Mouse (Mus musculus): ENCODE results near the gene Gm47791. TPM values are rescaled to one million over a fixed set of nuclear protein-coding genes. Genes with fewer than 3 reads are reported as not detected.

Gene Gm47791
- polyA plus RNA-seq (2015; fragmentation: Nextera tagmentation; extraction: Ambion mirVana) = not detected in 2 replicates

DNA sequence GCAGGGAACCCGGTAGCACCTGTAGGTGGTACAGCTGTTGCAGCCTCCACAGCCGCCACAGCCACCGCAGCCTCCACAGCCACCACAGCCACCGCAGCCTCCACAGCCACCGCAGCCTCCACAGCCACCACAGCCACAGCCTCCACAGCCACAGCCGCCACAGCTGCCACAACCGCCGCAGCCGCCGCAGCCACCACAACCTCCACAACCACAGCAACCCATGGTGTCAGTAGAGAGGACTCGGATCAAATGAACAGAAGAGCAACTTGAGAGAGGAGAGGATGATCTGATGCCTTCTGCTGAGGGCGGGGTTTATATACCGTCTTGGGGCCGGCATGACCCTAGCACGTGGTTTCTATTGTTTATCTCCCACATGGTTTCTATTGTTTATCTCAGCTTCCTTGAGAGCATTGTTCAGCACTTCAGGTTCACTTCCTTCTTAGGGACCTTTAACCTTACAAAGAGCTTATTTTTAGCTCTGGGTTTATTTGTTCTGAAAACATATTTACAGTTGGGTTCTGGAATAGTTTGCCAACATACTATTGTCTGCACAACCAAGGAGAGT lies at the start of gene Gm47791:
Gene Gm47791 (minus strand): TSS at position 222 of the 565 bp plus-strand sequence.
- no peaks in the 10 kb centered on the region for H3K9me3 ChIP-seq (replicated peaks)
- no peak within 1 kb of the TSS for H3K4me2 ChIP-seq
- no peak within 1 kb of the TSS for H3K4me3 ChIP-seq
- no peaks in the 10 kb centered on the region for H3K27me3 ChIP-seq
- no peaks in the 10 kb centered on the region for H3K4me1 ChIP-seq
- no peaks in the 10 kb centered on the region for H3K36me3 ChIP-seq (ENCODE audit: poor library complexity, severe bottlenecking)
- no peak within 1 kb of the TSS for H3K27ac ChIP-seq
- no peak for ATAC-seq
- no peak within 1 kb of the TSS for H3K9ac ChIP-seq
- 89% methylated on average over 14 of the region's 15 CpGs for WGBS

DNA sequence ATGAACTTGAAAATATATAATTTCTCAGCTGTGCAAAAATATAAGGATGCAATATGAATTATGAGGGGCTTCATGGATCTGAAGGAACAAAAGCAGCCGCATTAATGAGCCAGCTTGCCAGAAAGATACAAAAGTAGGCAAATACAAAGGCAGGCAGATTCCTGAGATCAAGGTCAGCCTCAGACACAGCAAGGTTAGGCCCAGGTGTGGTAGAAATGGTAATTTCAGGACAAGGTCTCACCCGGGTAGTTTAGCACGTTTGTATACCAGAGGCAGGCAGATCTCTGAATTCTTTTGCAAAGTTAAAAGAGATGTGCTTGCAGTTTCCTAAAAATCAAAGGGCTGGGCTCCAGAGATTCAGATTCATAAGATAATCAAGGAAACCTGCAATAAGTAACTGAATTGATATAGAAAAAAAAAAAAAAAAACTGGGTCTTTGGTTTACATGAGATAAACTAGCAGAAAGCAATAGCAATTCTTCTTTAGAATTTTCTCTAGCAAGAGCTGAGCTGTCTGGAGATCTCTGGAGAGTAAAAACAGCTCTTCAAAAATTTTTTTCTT lies 49.7 kb upstream of the Gm47791 start:
- WGBS = 79% methylated on average over 3 of the region's 3 CpGs
- no peak for ATAC-seq
- H3K27ac ChIP-seq = no peak overlapping the region
- no peaks in the 10 kb centered on the region for H3K4me1 ChIP-seq
- H3K4me2 ChIP-seq = no peak overlapping the region
- no peak overlapping the region for H3K9ac ChIP-seq
- H3K36me3 ChIP-seq (ENCODE audit: poor library complexity, severe bottlenecking) = no peaks in the 10 kb centered on the region
- H3K4me3 ChIP-seq = no peak overlapping the region
- no peaks in the 10 kb centered on the region for H3K27me3 ChIP-seq
- H3K9me3 ChIP-seq (replicated peaks) = no peaks in the 10 kb centered on the region

DNA sequence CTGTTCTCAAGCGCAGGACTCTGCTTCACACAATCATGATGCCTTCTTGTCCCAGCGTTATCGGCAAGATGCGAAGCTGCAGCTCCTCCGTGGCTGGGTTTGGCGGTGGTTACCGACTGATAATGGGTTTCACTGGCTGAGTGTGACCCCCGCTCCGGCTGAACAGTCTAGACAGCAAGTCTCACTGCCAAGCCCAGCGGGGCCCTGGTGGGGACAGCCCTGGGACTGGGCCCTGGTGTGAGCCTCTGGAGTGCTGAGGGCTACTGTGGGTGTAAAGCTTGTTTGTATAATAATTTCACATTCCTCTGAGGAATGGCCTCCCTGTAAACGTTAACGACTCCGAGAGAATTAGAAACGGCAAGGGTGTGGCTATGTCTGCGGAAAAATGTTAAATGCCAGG lies 49.1 kb upstream of the Gm47791 start:
- Histone ChIP-seq H3K36me3 (ENCODE audit: poor library complexity, severe bottlenecking) (no peaks in the 10 kb centered on the region), H3K27ac (no peak overlapping the region), H3K4me1 (no peaks in the 10 kb centered on the region), H3K27me3 (no peaks in the 10 kb centered on the region), H3K4me2 (no peak overlapping the region), H3K9me3 (replicated peaks) (no peaks in the 10 kb centered on the region), H3K4me3 (no peak overlapping the region), H3K9ac (no peak overlapping the region)
- WGBS = 70% methylated on average over 15 of the region's 15 CpGs
- ATAC-seq = no peak

DNA sequence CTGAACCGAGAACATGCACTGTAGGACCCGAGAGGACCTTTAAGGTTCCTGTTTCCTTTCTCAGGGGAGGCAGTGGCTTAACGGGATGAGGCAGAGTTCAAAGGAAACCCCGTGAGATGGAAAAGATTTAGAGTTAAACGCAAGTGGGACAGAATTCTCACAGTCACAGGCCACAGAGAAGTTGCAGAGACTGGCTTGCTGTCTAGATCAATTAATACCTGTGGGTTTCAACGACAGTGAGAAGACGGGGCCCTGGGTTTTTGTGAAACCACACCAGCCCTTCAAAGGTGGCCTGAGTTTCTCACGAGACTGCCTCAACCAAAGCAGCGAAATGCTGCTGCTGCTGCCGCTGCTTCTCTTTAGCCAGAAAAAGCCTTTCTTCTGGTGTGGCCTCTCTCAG lies 48.3 kb upstream of the Gm47791 start:
- no peak overlapping the region for H3K27ac ChIP-seq
- 62% methylated on average over 10 of the region's 10 CpGs for WGBS

DNA sequence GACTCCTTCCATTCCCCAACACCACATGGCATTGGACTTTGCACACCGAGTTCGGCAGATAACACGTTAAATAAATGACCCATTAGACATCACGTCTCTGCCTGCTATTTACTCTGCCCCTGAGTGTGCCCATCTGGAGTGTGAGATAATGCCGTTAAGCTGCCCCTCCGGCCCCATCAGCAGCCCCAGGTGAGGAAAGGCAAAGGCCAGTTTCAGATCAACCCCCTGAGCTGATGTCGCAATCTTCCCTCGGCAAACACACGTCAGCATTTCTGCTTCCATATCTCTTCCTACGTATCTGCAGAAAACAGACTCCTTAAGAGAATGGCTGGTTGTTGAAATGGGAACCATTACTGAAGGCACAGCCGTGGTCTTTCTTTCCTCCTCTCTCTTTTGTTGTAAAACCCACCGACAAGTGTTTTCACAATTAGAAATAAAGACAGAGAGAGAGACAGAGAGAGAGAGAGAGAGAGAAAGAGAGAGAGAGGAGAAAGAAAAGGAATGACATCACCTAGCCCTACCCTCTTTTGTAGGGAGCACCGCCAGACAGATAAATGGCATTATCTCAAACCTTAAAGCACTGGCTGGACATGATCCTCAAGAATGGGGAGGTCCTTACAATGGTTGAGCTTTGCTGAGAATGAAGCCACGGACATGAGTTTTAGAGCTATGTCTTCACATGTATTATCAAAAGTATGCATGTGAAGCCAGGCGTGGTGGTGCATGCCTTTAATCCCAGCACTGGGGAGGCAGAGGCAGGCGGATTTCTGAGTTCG lies 45.1 kb upstream of the Gm47791 start:
- Histone ChIP-seq H3K27ac (no peak overlapping the region), H3K36me3 (ENCODE audit: poor library complexity, severe bottlenecking) (no peaks in the 10 kb centered on the region), H3K27me3 (no peaks in the 10 kb centered on the region), H3K4me3 (no peak overlapping the region), H3K4me1 (no peaks in the 10 kb centered on the region), H3K9me3 (replicated peaks) (no peaks in the 10 kb centered on the region), H3K4me2 (no peak overlapping the region), H3K9ac (no peak overlapping the region)
- no peak for ATAC-seq
- 84% methylated on average over 17 of the region's 17 CpGs for WGBS

More for the DNA sequence above, 48.3 kb upstream of the Gm47791 start:
- Histone ChIP-seq H3K4me2 (no peak overlapping the region), H3K4me1 (no peaks in the 10 kb centered on the region), H3K27me3 (no peaks in the 10 kb centered on the region), H3K36me3 (ENCODE audit: poor library complexity, severe bottlenecking) (no peaks in the 10 kb centered on the region), H3K9ac (no peak overlapping the region), H3K4me3 (no peak overlapping the region), H3K9me3 (replicated peaks) (no peaks in the 10 kb centered on the region)
- ATAC-seq = no peak

DNA sequence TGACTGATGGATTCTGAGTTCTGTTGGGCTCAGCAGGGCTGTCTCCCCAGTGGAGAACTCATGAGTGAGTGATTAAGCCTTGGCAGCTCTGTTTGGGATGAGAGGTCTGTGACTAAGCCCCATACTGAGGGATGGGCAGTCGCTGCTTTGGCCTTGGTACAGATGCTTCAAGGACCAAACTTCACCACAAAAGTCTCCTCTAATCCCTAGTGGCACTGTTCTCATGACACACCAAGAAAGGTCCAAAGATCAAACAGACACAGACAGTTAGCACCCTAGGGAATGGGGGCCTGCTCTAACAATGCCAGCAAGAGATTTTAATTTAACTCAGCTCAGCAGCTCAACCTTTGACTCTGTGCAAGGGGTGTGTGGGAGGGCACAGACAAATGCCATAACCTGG lies 40.7 kb upstream of the Gm47791 start:
- H3K4me2 ChIP-seq = no peak overlapping the region
- WGBS = 70% methylated on average over 1 of the region's 1 CpGs
- no peak overlapping the region for H3K9ac ChIP-seq
- no peaks in the 10 kb centered on the region for H3K36me3 ChIP-seq (ENCODE audit: poor library complexity, severe bottlenecking)
- H3K4me3 ChIP-seq = no peak overlapping the region
- H3K27ac ChIP-seq = no peak overlapping the region
- no peak for ATAC-seq
- no peaks in the 10 kb centered on the region for H3K9me3 ChIP-seq (replicated peaks)
- H3K4me1 ChIP-seq = no peaks in the 10 kb centered on the region
- no peaks in the 10 kb centered on the region for H3K27me3 ChIP-seq

DNA sequence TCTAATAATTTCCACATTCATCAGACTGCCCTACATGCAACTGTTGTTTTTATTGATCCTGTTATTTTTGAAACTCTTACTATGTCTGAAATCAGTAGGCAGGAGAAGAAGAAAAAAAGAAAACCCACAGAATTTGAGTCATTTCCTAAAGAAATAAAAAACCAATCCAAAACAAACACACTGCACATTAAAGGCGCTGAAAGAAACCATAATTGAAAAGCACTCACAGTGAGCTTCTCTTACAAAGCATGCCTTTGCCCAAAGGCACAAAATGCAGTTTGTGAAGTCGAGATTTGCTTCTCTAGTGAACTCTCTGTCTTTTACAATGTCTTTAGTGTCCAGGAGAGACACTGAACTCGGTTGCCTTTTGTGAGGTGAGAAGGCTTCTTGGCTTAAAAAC lies 37.5 kb upstream of the Gm47791 start:
- no peak overlapping the region for H3K27ac ChIP-seq
- ATAC-seq = no peak
- no peak overlapping the region for H3K4me3 ChIP-seq
- H3K4me1 ChIP-seq = no peaks in the 10 kb centered on the region
- H3K4me2 ChIP-seq = no peak overlapping the region
- H3K9me3 ChIP-seq (replicated peaks) = no peaks in the 10 kb centered on the region
- 74% methylated on average over 3 of the region's 3 CpGs for WGBS
- no peaks in the 10 kb centered on the region for H3K27me3 ChIP-seq
- no peak overlapping the region for H3K9ac ChIP-seq
- no peaks in the 10 kb centered on the region for H3K36me3 ChIP-seq (ENCODE audit: poor library complexity, severe bottlenecking)

DNA sequence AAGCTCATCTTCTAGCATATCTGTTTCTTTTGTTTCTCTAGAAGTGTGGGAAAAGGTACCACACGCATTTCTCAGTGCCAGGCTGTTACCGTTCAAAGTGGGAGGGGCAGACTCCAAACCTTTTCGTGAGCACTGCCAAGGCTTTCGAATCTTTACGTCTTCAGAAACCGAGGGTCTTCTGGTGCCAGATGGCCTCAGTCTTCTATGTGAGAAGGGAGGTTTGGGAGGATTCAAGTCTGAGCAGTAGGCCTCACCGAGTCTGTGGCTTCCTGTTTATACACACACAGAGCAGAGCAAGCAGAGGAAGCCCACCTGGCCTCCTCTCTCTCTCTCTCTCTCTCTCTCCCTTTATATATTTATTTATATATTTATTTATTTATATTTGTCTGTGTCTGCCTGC lies 36.2 kb upstream of the Gm47791 start:
- no peak for ATAC-seq
- Histone ChIP-seq H3K4me3 (no peak overlapping the region), H3K4me1 (no peaks in the 10 kb centered on the region), H3K9ac (no peak overlapping the region), H3K4me2 (no peak overlapping the region), H3K27ac (no peak overlapping the region), H3K27me3 (no peaks in the 10 kb centered on the region), H3K9me3 (replicated peaks) (no peaks in the 10 kb centered on the region), H3K36me3 (ENCODE audit: poor library complexity, severe bottlenecking) (no peaks in the 10 kb centered on the region)
- 78% methylated on average over 7 of the region's 7 CpGs for WGBS

DNA sequence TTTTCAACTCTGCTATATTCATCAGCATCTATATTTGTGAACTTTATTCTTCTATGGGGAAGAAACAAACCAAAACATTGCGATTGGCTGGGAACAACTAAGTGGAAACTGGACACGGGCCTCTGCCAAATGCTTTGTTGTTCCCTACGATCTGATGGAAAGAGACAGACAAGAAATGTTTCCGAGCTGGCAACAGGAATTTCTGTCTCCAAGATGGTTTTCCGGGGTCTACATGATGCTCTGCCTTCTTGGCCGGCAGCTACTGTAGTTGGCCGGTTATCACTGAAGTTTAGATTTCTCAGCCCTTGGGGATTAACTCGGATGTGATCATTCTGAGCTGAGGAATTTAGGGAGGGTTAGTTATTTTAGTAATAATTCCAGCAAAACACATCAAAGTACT lies 35.3 kb upstream of the Gm47791 start:
- no peak overlapping the region for H3K27ac ChIP-seq
- no peaks in the 10 kb centered on the region for H3K9me3 ChIP-seq (replicated peaks)
- WGBS = 79% methylated on average over 8 of the region's 8 CpGs
- H3K4me3 ChIP-seq = no peak overlapping the region
- no peak for ATAC-seq
- no peaks in the 10 kb centered on the region for H3K27me3 ChIP-seq
- H3K36me3 ChIP-seq (ENCODE audit: poor library complexity, severe bottlenecking) = no peaks in the 10 kb centered on the region
- no peaks in the 10 kb centered on the region for H3K4me1 ChIP-seq
- H3K4me2 ChIP-seq = no peak overlapping the region
- no peak overlapping the region for H3K9ac ChIP-seq

DNA sequence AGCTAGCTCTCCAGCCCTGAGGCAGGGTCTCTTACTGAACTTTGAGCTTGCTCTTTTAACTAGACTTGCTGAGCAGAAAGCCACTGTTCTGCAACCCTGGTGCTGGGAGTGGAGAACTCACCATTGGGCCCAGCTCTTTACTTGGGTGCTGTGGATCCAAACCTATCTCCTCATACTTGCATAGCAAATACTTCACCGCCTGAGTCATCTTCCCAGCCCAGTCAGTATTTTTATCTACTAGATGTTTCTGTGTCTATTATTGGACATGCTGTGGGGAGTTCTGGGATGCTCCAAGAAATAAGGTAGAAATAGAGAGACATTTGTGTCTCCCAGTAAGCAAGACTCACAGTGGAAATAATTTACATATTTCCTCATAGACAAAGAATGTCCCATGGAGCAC lies 33.0 kb upstream of the Gm47791 start:
- 100% methylated on average over 1 of the region's 1 CpGs for WGBS
- ATAC-seq = no peak

DNA sequence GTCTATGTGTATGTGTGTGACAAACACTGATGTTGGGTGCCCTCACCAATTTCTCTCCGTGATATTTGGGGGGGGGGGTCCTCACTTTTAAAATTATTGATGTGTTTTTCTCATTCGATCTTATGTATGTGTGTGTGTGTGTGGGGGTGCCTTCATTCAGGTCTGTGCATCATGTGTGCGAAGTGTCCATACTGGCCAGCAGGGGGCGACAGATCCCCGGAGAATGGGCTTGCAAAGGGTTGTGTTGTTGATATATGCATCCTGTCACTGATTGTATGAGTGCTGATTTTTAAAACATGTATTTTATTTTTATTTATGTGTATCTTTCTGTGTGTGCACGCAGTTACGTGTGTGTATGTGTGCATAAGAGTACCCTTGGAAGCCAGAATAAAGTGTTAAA lies 32.6 kb upstream of the Gm47791 start:
- H3K27ac ChIP-seq = no peak overlapping the region
- no peak overlapping the region for H3K4me2 ChIP-seq
- H3K9ac ChIP-seq = no peak overlapping the region
- no peaks in the 10 kb centered on the region for H3K4me1 ChIP-seq
- H3K4me3 ChIP-seq = no peak overlapping the region
- no peaks in the 10 kb centered on the region for H3K27me3 ChIP-seq
- no peaks in the 10 kb centered on the region for H3K9me3 ChIP-seq (replicated peaks)
- H3K36me3 ChIP-seq (ENCODE audit: poor library complexity, severe bottlenecking) = no peaks in the 10 kb centered on the region
- WGBS = 76% methylated on average over 7 of the region's 7 CpGs
- no peak for ATAC-seq

More for the DNA sequence above, 33.0 kb upstream of the Gm47791 start:
- Histone ChIP-seq H3K4me2 (no peak overlapping the region), H3K36me3 (ENCODE audit: poor library complexity, severe bottlenecking) (no peaks in the 10 kb centered on the region), H3K4me1 (no peaks in the 10 kb centered on the region), H3K27me3 (no peaks in the 10 kb centered on the region), H3K4me3 (no peak overlapping the region), H3K9ac (no peak overlapping the region), H3K27ac (no peak overlapping the region), H3K9me3 (replicated peaks) (no peaks in the 10 kb centered on the region)

DNA sequence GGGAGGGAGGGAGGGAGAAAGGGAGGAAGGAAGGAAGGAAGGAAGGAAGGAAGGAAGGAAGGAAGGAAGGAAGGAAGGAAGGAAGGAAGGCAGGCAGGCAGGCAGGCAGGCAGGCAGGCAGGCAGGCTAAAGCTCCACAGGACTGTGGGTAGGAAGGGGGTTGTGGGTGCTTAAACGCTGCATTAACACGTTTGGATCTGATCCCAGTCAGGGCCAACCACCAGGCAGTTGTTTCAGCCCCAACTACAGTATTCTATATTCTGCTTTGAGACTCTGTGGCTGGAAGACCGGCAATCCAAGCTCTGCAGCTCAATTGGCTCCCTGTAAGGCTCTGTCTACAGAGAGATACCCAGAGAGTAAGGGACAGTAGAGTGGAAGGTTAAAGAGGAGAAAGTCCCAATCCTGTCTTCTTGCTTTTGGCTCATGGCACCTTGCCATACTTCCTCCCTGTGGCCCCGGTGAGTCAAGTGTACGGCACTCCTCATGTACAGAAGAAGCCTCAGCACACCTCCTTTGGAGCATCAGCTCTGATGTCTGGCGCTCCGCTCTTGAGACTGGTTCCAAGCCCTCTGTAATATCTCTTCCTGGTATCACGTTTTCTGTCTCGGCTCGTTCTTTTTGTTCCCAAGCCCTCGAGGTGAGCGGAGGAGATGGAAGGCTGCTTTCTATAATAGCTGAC lies 30.2 kb upstream of the Gm47791 start:
- H3K4me3 ChIP-seq = no peak overlapping the region
- no peak for ATAC-seq
- no peaks in the 10 kb centered on the region for H3K9me3 ChIP-seq (replicated peaks)
- H3K4me2 ChIP-seq = no peak overlapping the region
- H3K27ac ChIP-seq = no peak overlapping the region
- H3K36me3 ChIP-seq (ENCODE audit: poor library complexity, severe bottlenecking) = no peaks in the 10 kb centered on the region
- H3K9ac ChIP-seq = no peak overlapping the region
- no peaks in the 10 kb centered on the region for H3K27me3 ChIP-seq
- no peaks in the 10 kb centered on the region for H3K4me1 ChIP-seq
- WGBS = 81% methylated on average over 12 of the region's 12 CpGs

Measured in forebrain, embryonic 13.5 days (tissue).